Comparison of ENCODE assay signal across 13 mouse cellular contexts in the genomic region with DNA sequence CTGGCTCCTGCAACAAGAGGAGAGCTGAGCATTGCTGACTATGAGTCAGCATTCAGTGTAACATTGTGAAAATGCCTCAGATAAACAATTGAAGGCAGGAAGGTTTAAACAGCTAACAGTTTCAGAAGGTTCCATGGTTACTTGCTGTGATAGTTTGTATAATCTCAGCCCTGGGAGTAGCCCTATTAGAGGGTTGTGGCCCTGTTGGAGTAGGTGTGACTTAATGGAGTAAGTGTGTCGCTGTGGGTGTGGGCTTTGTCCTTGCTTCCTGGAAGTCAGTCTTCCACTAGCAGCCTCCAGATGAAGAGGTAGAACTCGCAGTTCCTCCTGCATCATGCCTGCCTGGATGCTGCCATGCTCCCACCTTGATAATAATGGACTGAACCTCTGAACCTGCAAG.
"Had no signal": no experiment of that assay in that cellular context is flagged by ENCODE, and none has a peak within 500 bp of the region (broad histone marks: within the 10 kb centered on the region; RNA-seq: fewer than 3 reads in every experiment).

No protein-coding gene starts in this region.

- H3K9me3 ChIP-seq: megakaryocyte, embryonic 14.5 days; midbrain, embryonic 13.5 days; midbrain, embryonic 15.5 days; neural tube, embryonic 12.5 days; stomach, embryonic 15.5 days had no signal

- H3K9ac ChIP-seq: lung, embryonic 14.5 days; midbrain, embryonic 13.5 days; midbrain, embryonic 15.5 days; neural tube, embryonic 12.5 days; stomach, embryonic 15.5 days had no signal

- H3K27me3 ChIP-seq: midbrain, embryonic 13.5 days; midbrain, embryonic 15.5 days; neural tube, embryonic 12.5 days; stomach, embryonic 15.5 days had no signal

- H3K4me3 ChIP-seq: megakaryocyte, embryonic 14.5 days; midbrain, embryonic 13.5 days; midbrain, embryonic 15.5 days; neural tube, embryonic 12.5 days; stomach, embryonic 15.5 days had no signal

- DNase-seq: lung, adult 18-20 months; lung, embryonic 14.5 days; lung, postnatal 4 days; right cerebral cortex, postnatal 14 days; thymus, adult 18-20 months; thymus, postnatal 14 days; thymus, postnatal 36 days had no signal

- H3K4me1 ChIP-seq: megakaryocyte, embryonic 14.5 days; midbrain, embryonic 13.5 days; midbrain, embryonic 15.5 days; neural tube, embryonic 12.5 days; stomach, embryonic 15.5 days had no signal

- ATAC-seq: midbrain, embryonic 13.5 days; midbrain, embryonic 15.5 days had no signal

- H3K36me3 ChIP-seq: midbrain, embryonic 13.5 days; midbrain, embryonic 15.5 days; neural tube, embryonic 12.5 days; stomach, embryonic 15.5 days had no signal

- H3K27ac ChIP-seq: midbrain, embryonic 13.5 days; midbrain, embryonic 15.5 days; neural tube, embryonic 12.5 days; stomach, embryonic 15.5 days had no signal

- H3K4me2 ChIP-seq: lung, embryonic 14.5 days; midbrain, embryonic 11.5 days; midbrain, embryonic 13.5 days; midbrain, embryonic 15.5 days; neural tube, embryonic 12.5 days; stomach, embryonic 15.5 days had no signal
